Mouse (Mus musculus): ENCODE measurements around the gene Ppp4r1. TPM values are rescaled to one million over a fixed set of nuclear protein-coding genes. Genes with fewer than 3 reads are reported as not detected.

Ppp4r1 gene
- polyA plus RNA-seq, 1 experiment from 2014 or later = 9.4 TPM

GRCm38 (mm10) chr17:65877026-65877425, 94.7 kb downstream of the Ppp4r1 start:
- Histone ChIP-seq H3K9ac (ENCODE audit: low read depth, low read length) (no peak overlapping the region), H3K4me1 (ENCODE audit: control insufficient read depth, low read depth, low read length) (peaks cover 17% of the 10 kb centered on the region), H3K4me3 (ENCODE audit: low read depth, low read length) (no peak overlapping the region), H3K9me3 (replicated peaks; ENCODE audit: control insufficient read depth, low read length) (no peaks in the 10 kb centered on the region), H3K36me3 (ENCODE audit: control insufficient read depth, insufficient read depth) (no peaks in the 10 kb centered on the region), H3K27ac (ENCODE audit: low read length) (no peak overlapping the region), H3K4me2 (ENCODE audit: low read depth, low read length) (no peak overlapping the region), H3K27me3 (ENCODE audit: control insufficient read depth, insufficient read depth, low read depth, low read length) (no peaks in the 10 kb centered on the region)
- no peak for ATAC-seq (ENCODE audit: low read depth)
- WGBS (ENCODE audit: insufficient replicate concordance) = 59% methylated on average over 6 of the region's 6 CpGs

GRCm38 (mm10) chr17:65884061-65884669, 101.8 kb downstream of the Ppp4r1 start:
- ATAC-seq (ENCODE audit: low read depth) = peak; percentile 11
- Histone ChIP-seq H3K9ac (ENCODE audit: low read depth, low read length) (peak overlapping the region; percentile 97), H3K9me3 (replicated peaks; ENCODE audit: control insufficient read depth, low read length) (no peaks in the 10 kb centered on the region), H3K4me3 (ENCODE audit: low read depth, low read length) (peak overlapping the region; percentile 82), H3K27ac (ENCODE audit: low read length) (peak overlapping the region; percentile 98), H3K36me3 (ENCODE audit: control insufficient read depth, insufficient read depth) (no peaks in the 10 kb centered on the region), H3K27me3 (ENCODE audit: control insufficient read depth, insufficient read depth, low read depth, low read length) (no peaks in the 10 kb centered on the region), H3K4me1 (ENCODE audit: control insufficient read depth, low read depth, low read length) (peaks cover 24% of the 10 kb centered on the region), H3K4me2 (ENCODE audit: low read depth, low read length) (peak overlapping the region; percentile 76)
- under 1% methylated on average over 56 of the region's 56 CpGs for WGBS (ENCODE audit: insufficient replicate concordance)

- peak; percentile 97 for ATAC-seq (ENCODE audit: low read depth)
- Histone ChIP-seq H3K4me1 (ENCODE audit: control insufficient read depth, low read depth, low read length) (peaks cover 24% of the 10 kb centered on the region), H3K9ac (ENCODE audit: low read depth, low read length) (peak overlapping the region; percentile 97), H3K36me3 (ENCODE audit: control insufficient read depth, insufficient read depth) (no peaks in the 10 kb centered on the region), H3K27ac (ENCODE audit: low read length) (peak overlapping the region; percentile 98), H3K4me2 (ENCODE audit: low read depth, low read length) (peak overlapping the region; percentile 93), H3K9me3 (replicated peaks; ENCODE audit: control insufficient read depth, low read length) (no peaks in the 10 kb centered on the region), H3K27me3 (ENCODE audit: control insufficient read depth, insufficient read depth, low read depth, low read length) (no peaks in the 10 kb centered on the region), H3K4me3 (ENCODE audit: low read depth, low read length) (peak overlapping the region; percentile 82)
- under 1% methylated on average over 67 of the region's 67 CpGs for WGBS (ENCODE audit: insufficient replicate concordance)
These were observed 102.5 kb downstream of the Ppp4r1 start for GRCm38 (mm10) chr17:65884691-65885397.

- H3K4me2 ChIP-seq (ENCODE audit: low read depth, low read length) = peak overlapping the region; percentile 93
- H3K27me3 ChIP-seq (ENCODE audit: control insufficient read depth, insufficient read depth, low read depth, low read length) = no peaks in the 10 kb centered on the region
- H3K27ac ChIP-seq (ENCODE audit: low read length) = peak overlapping the region; percentile 98
- H3K9ac ChIP-seq (ENCODE audit: low read depth, low read length) = peak overlapping the region; percentile 84
- peak overlapping the region; percentile 82 for H3K4me3 ChIP-seq (ENCODE audit: low read depth, low read length)
- H3K36me3 ChIP-seq (ENCODE audit: control insufficient read depth, insufficient read depth) = no peaks in the 10 kb centered on the region
- WGBS (ENCODE audit: insufficient replicate concordance) = under 1% methylated on average over 11 of the region's 11 CpGs
- peaks cover 24% of the 10 kb centered on the region for H3K4me1 ChIP-seq (ENCODE audit: control insufficient read depth, low read depth, low read length)
- ATAC-seq (ENCODE audit: low read depth) = no peak
- H3K9me3 ChIP-seq (replicated peaks; ENCODE audit: control insufficient read depth, low read length) = no peaks in the 10 kb centered on the region
These were observed 103.0 kb downstream of the Ppp4r1 start for GRCm38 (mm10) chr17:65885398-65885696.

- Histone ChIP-seq H3K27ac (ENCODE audit: low read length) (peak within 1 kb of the TSS; percentile 98), H3K9me3 (replicated peaks; ENCODE audit: control insufficient read depth, low read length) (no peaks in the 10 kb centered on the region), H3K27me3 (ENCODE audit: control insufficient read depth, insufficient read depth, low read depth, low read length) (no peaks in the 10 kb centered on the region), H3K4me1 (ENCODE audit: control insufficient read depth, low read depth, low read length) (peaks cover 21% of the 10 kb centered on the region), H3K4me3 (ENCODE audit: low read depth, low read length) (peak within 1 kb of the TSS; percentile 82), H3K9ac (ENCODE audit: low read depth, low read length) (peak within 1 kb of the TSS; percentile 97), H3K36me3 (ENCODE audit: control insufficient read depth, insufficient read depth) (no peaks in the 10 kb centered on the region), H3K4me2 (ENCODE audit: low read depth, low read length) (peak within 1 kb of the TSS; percentile 93)
- ATAC-seq (ENCODE audit: low read depth) = no peak
- 3% methylated on average over 14 of the region's 14 CpGs for WGBS (ENCODE audit: insufficient replicate concordance)
These were observed 103.5 kb downstream of the Ppp4r1 start, which contains the start of gene Ralbp1 for GRCm38 (mm10) chr17:65885697-65886529. Gene Ralbp1, minus strand, starts transcription at chr17:65885798.

GRCm38 (mm10) chr17:65886571-65886970, 104.2 kb downstream of the Ppp4r1 start:
- H3K4me2 ChIP-seq (ENCODE audit: low read depth, low read length) = peak overlapping the region; percentile 93
- H3K27ac ChIP-seq (ENCODE audit: low read length) = peak overlapping the region; percentile 98
- no peaks in the 10 kb centered on the region for H3K27me3 ChIP-seq (ENCODE audit: control insufficient read depth, insufficient read depth, low read depth, low read length)
- no peaks in the 10 kb centered on the region for H3K36me3 ChIP-seq (ENCODE audit: control insufficient read depth, insufficient read depth)
- peak overlapping the region; percentile 82 for H3K4me3 ChIP-seq (ENCODE audit: low read depth, low read length)
- no peak for ATAC-seq (ENCODE audit: low read depth)
- WGBS (ENCODE audit: insufficient replicate concordance) = 54% methylated on average over 9 of the region's 9 CpGs
- no peaks in the 10 kb centered on the region for H3K9me3 ChIP-seq (replicated peaks; ENCODE audit: control insufficient read depth, low read length)
- peaks cover 19% of the 10 kb centered on the region for H3K4me1 ChIP-seq (ENCODE audit: control insufficient read depth, low read depth, low read length)
- peak overlapping the region; percentile 84; the same call in 1 of the 2 replicates for H3K9ac ChIP-seq (ENCODE audit: low read depth, low read length)

- Histone ChIP-seq H3K27ac (ENCODE audit: low read length) (no peak overlapping the region), H3K4me2 (ENCODE audit: low read depth, low read length) (no peak overlapping the region), H3K27me3 (ENCODE audit: control insufficient read depth, insufficient read depth, low read depth, low read length) (no peaks in the 10 kb centered on the region), H3K9me3 (replicated peaks; ENCODE audit: control insufficient read depth, low read length) (no peaks in the 10 kb centered on the region), H3K4me3 (ENCODE audit: low read depth, low read length) (no peak overlapping the region), H3K36me3 (ENCODE audit: control insufficient read depth, insufficient read depth) (no peaks in the 10 kb centered on the region), H3K4me1 (ENCODE audit: control insufficient read depth, low read depth, low read length) (peaks cover 10% of the 10 kb centered on the region), H3K9ac (ENCODE audit: low read depth, low read length) (no peak overlapping the region)
- ATAC-seq (ENCODE audit: low read depth) = no peak
- WGBS (ENCODE audit: insufficient replicate concordance) = 74% methylated on average over 5 of the region's 5 CpGs
These were observed 107.1 kb downstream of the Ppp4r1 start for GRCm38 (mm10) chr17:65889476-65889875.
